Mouse (Mus musculus) limb, embryonic 13.5 days (tissue): Measurements from ENCODE around the gene Gm28048. TPM values are rescaled to one million over a fixed set of nuclear protein-coding genes. Genes with fewer than 3 reads are reported as not detected.

Experiments
- ATAC-seq: fragments of 200-750 bp; cut with Nextera tagmentation; 2 replicates; pipeline ENCODE4 v1.8.0; 2017; ENCODE audit warnings: low read depth, moderate number of reproducible peaks, moderate TSS enrichment; ENCODE audit not compliant: low FRiP score
- H3K27ac ChIP-seq: fragments of 300-500 bp; sonication (generic); 2 replicates; pipeline ENCODE4 v1.5.1; 2015; ENCODE audit warnings: inconsistent platforms, mild to moderate bottlenecking, moderate library complexity
- H3K27me3 ChIP-seq: fragments of 300-500 bp; sonication (generic); 2 replicates; pipeline ENCODE4 v1.6.1; 2015; ENCODE audit warnings: mild to moderate bottlenecking, inconsistent platforms
- H3K36me3 ChIP-seq: fragments of 300-500 bp; sonication (generic); 2 replicates; pipeline ENCODE4 v1.6.1; 2015; ENCODE audit warnings: inconsistent platforms, mild to moderate bottlenecking, moderate library complexity
- H3K4me1 ChIP-seq: fragments of 300-500 bp; sonication (generic); 2 replicates; pipeline ENCODE4 v1.6.1; 2015; ENCODE audit warnings: inconsistent platforms
- H3K4me2 ChIP-seq: fragments of 300-500 bp; sonication (generic); replicated peaks from 2 replicates; pipeline ENCODE4 v1.6.1; 2015; ENCODE audit warnings: inconsistent platforms, mild to moderate bottlenecking, moderate library complexity
- H3K4me3 ChIP-seq: fragments of 300-500 bp; sonication (generic); 2 replicates; pipeline ENCODE4 v1.5.1; 2015; ENCODE audit warnings: moderate library complexity, mild to moderate bottlenecking, inconsistent platforms
- H3K9ac ChIP-seq: fragments of 300-500 bp; sonication (generic); 2 replicates; pipeline ENCODE4 v1.6.1; 2015; ENCODE audit warnings: mild to moderate bottlenecking, inconsistent platforms
- H3K9me3 ChIP-seq: fragments of 300-500 bp; sonication (generic); 2 replicates; pipeline ENCODE4 v1.6.1; 2016; ENCODE audit warnings: inconsistent platforms
- WGBS: fragments of 180-500 bp; shearing (Covaris S2); methylation state at CpG from one replicate; pipeline ENCODE4 v1.1.7; 2015; 5-methylcytosine and 5-hydroxymethylcytosine counted together
- polyA plus RNA-seq: library from polyadenylated mRNA; unstranded; fragments of >200 nt; fragmentation: Nextera tagmentation; extraction: Ambion mirVana; gene quantifications from 2 replicates; pipeline ENCODE4 v1.2.1, GENCODE M21; 2015

The Gm28048 gene
- polyA plus RNA-seq, 1 experiment from 2014 or later = 7.6 TPM

DNA sequence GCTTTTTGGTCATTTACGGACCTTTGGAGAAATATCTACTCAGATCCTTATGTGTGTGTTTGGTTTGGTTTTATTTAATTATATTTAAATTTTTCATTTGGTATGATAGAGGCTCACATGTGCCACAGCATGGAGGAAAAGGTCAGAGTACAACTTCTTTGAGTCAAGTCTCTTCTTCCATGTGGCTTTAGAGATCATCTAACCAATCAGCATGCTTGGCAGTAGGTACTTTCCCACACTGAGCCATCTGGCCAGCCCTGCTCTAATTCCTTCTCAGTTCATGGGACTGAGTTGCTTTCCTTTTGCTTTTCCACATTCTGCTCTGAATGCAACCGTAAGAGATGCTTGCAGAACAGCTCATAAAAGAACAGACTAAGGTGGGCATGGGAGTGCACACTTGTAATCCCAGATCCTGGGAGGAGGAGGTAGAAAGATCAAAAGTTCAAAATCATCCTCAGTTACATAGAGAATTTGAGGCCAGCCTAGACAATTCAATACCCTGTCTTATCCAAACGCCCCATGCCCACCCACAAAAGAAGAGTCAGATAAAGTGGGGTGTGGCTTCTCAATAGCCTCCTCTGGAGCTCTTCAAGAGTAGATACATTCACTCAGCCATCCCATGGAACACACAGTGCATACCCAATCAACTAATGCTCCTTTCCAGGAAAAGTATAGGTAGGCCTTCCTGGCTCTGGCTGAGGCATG lies 188.6 kb downstream of the Gm28048 start:
- WGBS = 86% methylated on average over 3 of the region's 3 CpGs
- no peak overlapping the region for H3K4me3 ChIP-seq
- no peaks in the 10 kb centered on the region for H3K4me1 ChIP-seq
- H3K9me3 ChIP-seq = no peaks in the 10 kb centered on the region
- no peak overlapping the region for H3K27ac ChIP-seq
- H3K36me3 ChIP-seq = no peaks in the 10 kb centered on the region
- no peak overlapping the region for H3K9ac ChIP-seq
- no peaks in the 10 kb centered on the region for H3K27me3 ChIP-seq
- ATAC-seq = no peak
- H3K4me2 ChIP-seq = no peak overlapping the region

DNA sequence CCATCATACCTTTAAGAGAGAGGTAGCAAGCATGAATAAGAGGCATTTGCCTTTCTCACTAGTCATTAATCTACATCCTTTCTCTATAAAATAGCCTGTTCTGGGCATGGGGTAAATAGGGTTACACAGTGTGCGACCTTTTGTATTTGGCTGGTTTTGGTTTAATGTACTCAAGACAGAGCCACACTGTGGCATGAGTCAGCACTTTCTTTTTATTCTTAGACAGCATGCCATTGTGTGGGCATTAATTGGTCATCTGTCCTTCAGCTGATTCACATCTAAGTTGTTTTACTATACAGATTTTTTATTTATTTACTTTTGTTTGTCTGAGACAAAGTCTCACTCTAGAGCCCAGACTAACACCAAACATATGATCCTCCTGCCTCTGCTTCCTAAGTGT lies 189.7 kb downstream of the Gm28048 start:
- 91% methylated on average over 1 of the region's 1 CpGs for WGBS
- Histone ChIP-seq H3K9ac (no peak overlapping the region), H3K4me3 (no peak overlapping the region), H3K4me2 (no peak overlapping the region), H3K9me3 (no peaks in the 10 kb centered on the region), H3K36me3 (no peaks in the 10 kb centered on the region), H3K27ac (no peak overlapping the region), H3K27me3 (no peaks in the 10 kb centered on the region), H3K4me1 (no peaks in the 10 kb centered on the region)
- ATAC-seq = no peak

DNA sequence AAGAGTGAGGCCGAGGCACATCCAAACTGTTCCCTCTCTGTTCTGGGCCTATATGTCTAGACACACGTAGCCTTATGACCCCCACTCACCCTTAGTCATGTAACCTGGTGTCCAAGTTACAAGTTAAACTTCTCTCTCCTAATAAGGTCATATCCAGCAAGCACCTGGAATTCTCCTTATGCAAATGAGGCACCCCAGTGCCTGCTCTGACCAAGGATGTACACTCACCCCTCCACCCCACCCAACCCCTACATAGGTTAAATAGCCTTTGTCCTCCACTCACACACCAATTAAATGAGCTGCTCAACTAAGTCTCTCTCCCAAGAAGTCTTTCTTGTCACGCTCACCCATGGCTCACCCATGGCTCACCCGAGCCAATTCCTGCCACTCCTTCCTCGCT lies 190.2 kb downstream of the Gm28048 start:
- no peak for ATAC-seq
- Histone ChIP-seq H3K27ac (no peak overlapping the region), H3K4me2 (no peak overlapping the region), H3K36me3 (no peaks in the 10 kb centered on the region), H3K9ac (no peak overlapping the region), H3K9me3 (no peaks in the 10 kb centered on the region), H3K4me1 (no peaks in the 10 kb centered on the region), H3K4me3 (no peak overlapping the region), H3K27me3 (no peaks in the 10 kb centered on the region)
- 88% methylated on average over 5 of the region's 5 CpGs for WGBS

DNA sequence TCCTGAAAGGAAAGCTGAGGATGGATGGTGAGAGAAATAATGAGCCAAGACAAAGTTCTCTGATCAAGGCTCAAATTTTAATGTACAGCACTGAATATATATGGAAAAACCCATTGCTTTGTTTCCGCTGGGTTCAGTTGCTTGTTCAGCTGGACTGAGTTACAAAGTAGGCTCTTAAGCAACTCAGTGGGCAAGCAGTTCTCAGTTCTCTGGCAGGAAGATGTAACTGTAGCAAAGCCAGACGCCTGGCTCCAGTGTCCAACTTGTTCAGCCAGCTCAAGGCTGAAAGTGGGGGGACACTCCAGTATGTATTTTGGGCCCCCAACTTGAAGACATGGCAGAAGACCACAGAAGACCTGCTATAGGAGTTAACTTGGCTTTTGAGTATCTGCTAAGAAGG lies 194.1 kb downstream of the Gm28048 start:
- Histone ChIP-seq H3K4me3 (no peak overlapping the region), H3K9me3 (no peaks in the 10 kb centered on the region), H3K27me3 (no peaks in the 10 kb centered on the region), H3K4me1 (peaks cover 1% of the 10 kb centered on the region; the same call in 1 of the 2 replicates), H3K4me2 (no peak overlapping the region), H3K36me3 (no peaks in the 10 kb centered on the region), H3K27ac (no peak overlapping the region), H3K9ac (no peak overlapping the region)
- no peak for ATAC-seq
- 84% methylated on average over 2 of the region's 2 CpGs for WGBS

Other genes with a start within 250 kb of the Gm28048 start
- gene B3gnt2, start 121.1 kb downstream of the Gm28048 start, polyA plus RNA-seq = 5.5 TPM in 2 replicates
- 3.6 and 3.8 TPM in 2 replicates for gene Zrsr1, start 10.1 kb downstream of the Gm28048 start, polyA plus RNA-seq
- 372 and 377 TPM in 2 replicates for gene Commd1, start 292 bp upstream of the Gm28048 start, polyA plus RNA-seq
- 290 and 295 TPM in 2 replicates for gene Cct4, start 8.4 kb upstream of the Gm28048 start, polyA plus RNA-seq
- gene Fam161a, start 25.4 kb upstream of the Gm28048 start, polyA plus RNA-seq = 2.6 and 4.0 TPM in 2 replicates